Mouse (Mus musculus): ENCODE measurements around the gene Dlg2. TPM values are rescaled to one million over a fixed set of nuclear protein-coding genes. Genes with fewer than 3 reads are reported as not detected.

Dlg2 gene
- polyA plus RNA-seq, 1 experiment from 2014 or later = 3.0 TPM

DNA sequence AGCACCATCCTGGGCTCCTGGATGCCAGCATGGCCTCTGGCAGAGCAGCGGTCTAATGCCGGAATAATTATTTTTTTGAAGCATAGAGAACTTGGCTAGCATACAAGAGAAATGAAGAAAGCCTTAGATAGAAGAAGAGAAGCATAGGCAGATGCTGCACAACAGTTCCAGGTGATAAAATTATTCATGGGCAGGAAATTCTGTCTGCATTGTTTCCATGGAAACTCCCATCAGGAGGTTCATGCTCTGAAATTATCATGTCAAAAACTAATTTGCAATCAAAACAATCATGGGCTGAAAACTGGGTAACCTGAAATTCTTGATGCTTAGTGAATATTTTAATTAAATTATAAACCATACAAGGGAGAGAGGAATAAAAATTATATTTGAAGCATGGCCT lies 1624.4 kb downstream of the Dlg2 start:
- ATAC-seq (replicated peaks; ENCODE audit: low FRiP score) (no peak), DNase-seq (ENCODE audit: low spot score) (no peak)
- Histone ChIP-seq H3K27ac (ENCODE audit: low read depth, low read length) (no peak overlapping the region), H3K36me3 (ENCODE audit: control insufficient read depth, insufficient read depth, low read length) (no peaks in the 10 kb centered on the region), H3K27me3 (ENCODE audit: control insufficient read depth, insufficient read depth, low read length) (no peaks in the 10 kb centered on the region), H3K4me1 (replicated peaks; ENCODE audit: control insufficient read depth, insufficient read depth, low read length) (no peaks in the 10 kb centered on the region), H3K9ac (ENCODE audit: low read length) (no peak overlapping the region), H3K9me3 (ENCODE audit: control insufficient read depth, low read length) (no peaks in the 10 kb centered on the region), H3K4me3 (ENCODE audit: low read depth, low read length) (no peak overlapping the region), H3K4me2 (ENCODE audit: low read depth, low read length, severe bottlenecking) (no peak overlapping the region)
- WGBS = 89% methylated on average over 2 of the region's 2 CpGs

DNA sequence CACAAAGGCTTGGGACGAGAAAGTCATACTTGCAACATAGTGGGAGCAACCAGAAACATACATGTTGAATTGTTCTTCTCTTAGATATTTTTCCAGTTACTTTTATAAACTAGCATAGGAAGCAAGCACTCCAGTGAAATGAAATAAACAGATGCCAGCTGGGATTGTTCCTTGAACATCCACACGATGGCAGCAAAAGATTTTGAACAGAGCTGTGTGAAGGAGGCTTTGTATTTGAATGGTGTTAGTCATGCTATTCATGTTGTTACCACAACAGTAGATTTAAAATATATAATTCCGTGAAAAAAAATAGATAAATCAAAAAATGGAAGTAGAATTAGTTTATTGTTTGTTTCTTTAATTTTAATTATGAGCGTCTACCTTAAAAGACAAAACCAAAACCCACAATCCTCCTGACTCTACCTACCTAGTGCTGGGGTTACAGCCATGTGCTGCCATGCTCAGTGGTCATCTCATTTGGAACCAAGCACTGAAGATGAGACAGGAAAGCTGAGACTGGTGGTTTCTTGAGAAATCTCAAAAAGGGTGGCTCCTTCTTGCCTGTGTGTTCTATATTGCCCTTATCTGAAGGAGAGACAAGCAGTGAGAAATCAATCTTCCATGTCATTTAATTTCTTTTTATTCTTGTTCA lies 1626.5 kb downstream of the Dlg2 start:
- no peaks in the 10 kb centered on the region for H3K9me3 ChIP-seq (ENCODE audit: control insufficient read depth, low read length)
- no peak overlapping the region for H3K4me3 ChIP-seq (ENCODE audit: low read depth, low read length)
- H3K36me3 ChIP-seq (ENCODE audit: control insufficient read depth, insufficient read depth, low read length) = no peaks in the 10 kb centered on the region
- H3K27me3 ChIP-seq (ENCODE audit: control insufficient read depth, insufficient read depth, low read length) = no peaks in the 10 kb centered on the region
- WGBS = 19% methylated on average over 4 of the region's 4 CpGs
- H3K4me1 ChIP-seq (replicated peaks; ENCODE audit: control insufficient read depth, insufficient read depth, low read length) = no peaks in the 10 kb centered on the region
- peak; percentile 69 for DNase-seq (ENCODE audit: low spot score)
- H3K27ac ChIP-seq (ENCODE audit: low read depth, low read length) = no peak overlapping the region
- no peak overlapping the region for H3K9ac ChIP-seq (ENCODE audit: low read length)
- peak; percentile 84 for ATAC-seq (replicated peaks; ENCODE audit: low FRiP score)
- H3K4me2 ChIP-seq (ENCODE audit: low read depth, low read length, severe bottlenecking) = no peak overlapping the region

DNA sequence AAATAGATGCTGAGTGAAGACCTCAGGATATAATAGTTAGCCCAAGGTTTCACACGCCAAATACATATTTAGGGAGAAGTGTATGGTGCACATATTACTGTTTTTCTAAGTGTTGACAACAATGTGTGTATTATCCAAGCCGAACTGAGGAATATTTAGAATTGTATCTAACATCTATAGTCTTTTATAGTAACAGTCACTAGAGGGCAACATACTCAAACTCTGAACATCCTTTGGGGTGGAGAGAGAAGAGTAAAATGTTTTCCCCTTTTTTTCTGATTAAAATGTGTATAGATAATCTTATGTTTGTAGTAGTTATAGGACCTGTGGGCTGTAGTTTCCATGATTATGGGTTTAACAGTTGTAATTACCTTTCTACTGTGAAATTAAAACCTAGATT lies 1629.0 kb downstream of the Dlg2 start:
- DNase-seq (ENCODE audit: low spot score) (no peak), ATAC-seq (replicated peaks; ENCODE audit: low FRiP score) (no peak)
- Histone ChIP-seq H3K4me1 (replicated peaks; ENCODE audit: control insufficient read depth, insufficient read depth, low read length) (no peaks in the 10 kb centered on the region), H3K36me3 (ENCODE audit: control insufficient read depth, insufficient read depth, low read length) (no peaks in the 10 kb centered on the region), H3K4me2 (ENCODE audit: low read depth, low read length, severe bottlenecking) (no peak overlapping the region), H3K9ac (ENCODE audit: low read length) (no peak overlapping the region), H3K4me3 (ENCODE audit: low read depth, low read length) (no peak overlapping the region), H3K27ac (ENCODE audit: low read depth, low read length) (no peak overlapping the region), H3K27me3 (ENCODE audit: control insufficient read depth, insufficient read depth, low read length) (no peaks in the 10 kb centered on the region), H3K9me3 (ENCODE audit: control insufficient read depth, low read length) (no peaks in the 10 kb centered on the region)
- 44% methylated on average over 2 of the region's 2 CpGs for WGBS

DNA sequence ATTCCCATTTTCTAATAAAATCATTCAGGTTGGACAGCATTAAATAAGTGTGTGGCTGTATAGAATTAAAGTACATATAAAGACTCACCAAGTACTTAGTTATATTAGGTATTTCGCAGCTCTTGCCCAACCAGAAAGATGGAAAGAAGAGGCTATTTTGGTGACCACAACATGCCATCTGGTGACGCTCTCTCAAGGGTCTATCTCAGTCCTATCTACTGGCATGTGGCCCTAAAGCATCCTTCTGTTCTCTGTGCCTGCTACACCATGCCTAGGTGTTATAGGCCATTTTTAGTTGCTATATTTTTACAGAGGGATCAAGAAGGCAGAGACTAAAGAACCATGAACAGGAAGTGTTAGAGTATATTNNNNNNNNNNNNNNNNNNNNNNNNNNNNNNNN lies 1629.5 kb downstream of the Dlg2 start:
- 85% methylated on average over 2 of the region's 2 CpGs for WGBS
- ATAC-seq (replicated peaks; ENCODE audit: low FRiP score) (no peak), DNase-seq (ENCODE audit: low spot score) (no peak)
- no peak overlapping the region for H3K4me3 ChIP-seq (ENCODE audit: low read depth, low read length)
- no peaks in the 10 kb centered on the region for H3K27me3 ChIP-seq (ENCODE audit: control insufficient read depth, insufficient read depth, low read length)
- H3K9ac ChIP-seq (ENCODE audit: low read length) = no peak overlapping the region
- H3K4me2 ChIP-seq (ENCODE audit: low read depth, low read length, severe bottlenecking) = no peak overlapping the region
- H3K9me3 ChIP-seq (ENCODE audit: control insufficient read depth, low read length) = no peaks in the 10 kb centered on the region
- no peak overlapping the region for H3K27ac ChIP-seq (ENCODE audit: low read depth, low read length)
- no peaks in the 10 kb centered on the region for H3K4me1 ChIP-seq (replicated peaks; ENCODE audit: control insufficient read depth, insufficient read depth, low read length)
- H3K36me3 ChIP-seq (ENCODE audit: control insufficient read depth, insufficient read depth, low read length) = no peaks in the 10 kb centered on the region

DNA sequence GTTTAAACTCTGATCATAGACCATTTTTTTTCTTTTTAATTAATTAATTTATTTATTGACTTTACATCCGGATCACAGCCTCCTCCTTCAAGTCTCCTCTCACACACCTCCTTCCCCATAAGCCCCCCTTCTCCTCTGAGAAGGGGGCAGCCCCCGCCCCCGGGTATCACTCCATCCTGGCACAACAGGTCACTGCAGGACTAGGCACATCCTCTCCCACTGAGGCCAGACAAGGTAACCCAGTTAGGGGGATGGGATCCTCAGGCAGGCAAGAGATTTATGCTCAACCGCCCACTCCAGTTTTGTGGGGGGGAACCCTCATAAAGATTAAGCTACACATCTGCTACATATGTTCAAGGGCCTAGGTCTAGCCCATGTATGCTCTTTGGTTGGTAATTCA lies 1636.6 kb downstream of the Dlg2 start:
- H3K27me3 ChIP-seq (ENCODE audit: control insufficient read depth, insufficient read depth, low read length) = no peaks in the 10 kb centered on the region
- H3K4me2 ChIP-seq (ENCODE audit: low read depth, low read length, severe bottlenecking) = no peak overlapping the region
- DNase-seq (ENCODE audit: low spot score) (no peak), ATAC-seq (replicated peaks; ENCODE audit: low FRiP score) (no peak)
- 86% methylated on average over 4 of the region's 4 CpGs for WGBS
- H3K27ac ChIP-seq (ENCODE audit: low read depth, low read length) = no peak overlapping the region
- H3K9me3 ChIP-seq (ENCODE audit: control insufficient read depth, low read length) = no peaks in the 10 kb centered on the region
- H3K4me3 ChIP-seq (ENCODE audit: low read depth, low read length) = no peak overlapping the region
- no peak overlapping the region for H3K9ac ChIP-seq (ENCODE audit: low read length)
- no peaks in the 10 kb centered on the region for H3K4me1 ChIP-seq (replicated peaks; ENCODE audit: control insufficient read depth, insufficient read depth, low read length)
- H3K36me3 ChIP-seq (ENCODE audit: control insufficient read depth, insufficient read depth, low read length) = no peaks in the 10 kb centered on the region

DNA sequence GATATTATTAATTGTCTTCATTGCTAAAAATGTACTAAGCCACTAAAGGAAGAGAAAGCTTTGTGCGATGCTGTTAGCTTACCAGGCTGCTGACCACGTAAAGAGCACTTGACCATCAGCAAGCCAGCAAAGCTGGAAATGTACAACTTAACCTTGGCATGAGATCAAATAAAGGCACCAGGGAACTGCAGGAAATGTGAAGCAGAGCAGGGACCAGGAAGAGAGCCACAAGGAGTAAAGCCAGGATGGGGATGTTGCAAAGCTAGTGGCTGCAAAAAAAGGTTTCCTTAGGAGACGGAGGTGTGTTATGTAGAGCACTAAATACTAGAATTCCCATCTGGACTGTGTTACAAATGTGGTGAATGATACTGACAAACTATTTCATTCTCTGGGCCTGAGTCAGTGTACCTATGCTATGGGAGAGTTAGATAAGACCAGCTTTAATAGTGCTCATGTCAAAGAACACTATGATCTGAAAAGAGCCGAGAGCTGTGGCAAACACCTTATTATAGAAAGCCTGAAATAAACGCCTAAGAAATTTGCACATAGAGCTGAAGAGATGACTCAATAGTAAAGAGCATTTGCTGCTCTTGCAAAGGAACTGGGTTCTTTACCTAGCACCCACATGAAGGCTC lies 1638.9 kb downstream of the Dlg2 start:
- Histone ChIP-seq H3K27ac (ENCODE audit: low read depth, low read length) (no peak overlapping the region), H3K36me3 (ENCODE audit: control insufficient read depth, insufficient read depth, low read length) (no peaks in the 10 kb centered on the region), H3K27me3 (ENCODE audit: control insufficient read depth, insufficient read depth, low read length) (no peaks in the 10 kb centered on the region), H3K4me3 (ENCODE audit: low read depth, low read length) (no peak overlapping the region), H3K9ac (ENCODE audit: low read length) (no peak overlapping the region), H3K4me1 (replicated peaks; ENCODE audit: control insufficient read depth, insufficient read depth, low read length) (no peaks in the 10 kb centered on the region), H3K4me2 (ENCODE audit: low read depth, low read length, severe bottlenecking) (no peak overlapping the region), H3K9me3 (ENCODE audit: control insufficient read depth, low read length) (no peaks in the 10 kb centered on the region)
- 86% methylated on average over 5 of the region's 5 CpGs for WGBS
- DNase-seq (ENCODE audit: low spot score) (no peak), ATAC-seq (replicated peaks; ENCODE audit: low FRiP score) (no peak)

DNA sequence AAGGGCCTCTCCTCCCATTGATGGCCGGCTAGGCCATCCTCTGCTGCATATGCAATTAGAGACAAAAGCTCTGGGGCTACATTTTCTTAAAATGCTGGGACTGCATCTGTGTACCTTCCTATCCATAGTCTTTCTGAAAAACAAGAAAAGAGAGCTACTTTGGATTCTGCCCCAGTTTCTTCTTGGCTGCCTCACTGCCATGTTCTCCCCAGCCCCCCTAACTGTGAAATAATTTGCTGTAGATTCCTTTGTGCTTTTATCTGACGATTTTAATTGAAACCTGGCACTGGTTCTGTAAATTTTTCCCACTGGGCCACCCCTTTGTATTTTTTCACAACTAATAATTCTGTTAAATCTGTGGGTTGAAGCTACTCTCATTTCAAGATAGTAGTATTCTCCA lies 1646.8 kb downstream of the Dlg2 start:
- DNase-seq (ENCODE audit: low spot score) = no peak
- Histone ChIP-seq H3K4me1 (replicated peaks; ENCODE audit: control insufficient read depth, insufficient read depth, low read length) (no peaks in the 10 kb centered on the region), H3K9me3 (ENCODE audit: control insufficient read depth, low read length) (no peaks in the 10 kb centered on the region), H3K36me3 (ENCODE audit: control insufficient read depth, insufficient read depth, low read length) (no peaks in the 10 kb centered on the region), H3K4me3 (ENCODE audit: low read depth, low read length) (no peak overlapping the region), H3K27me3 (ENCODE audit: control insufficient read depth, insufficient read depth, low read length) (no peaks in the 10 kb centered on the region), H3K27ac (ENCODE audit: low read depth, low read length) (no peak overlapping the region), H3K4me2 (ENCODE audit: low read depth, low read length, severe bottlenecking) (no peak overlapping the region), H3K9ac (ENCODE audit: low read length) (no peak overlapping the region)
- WGBS = 60% methylated on average over 2 of the region's 2 CpGs
- no peak for ATAC-seq (replicated peaks; ENCODE audit: low FRiP score)

DNA sequence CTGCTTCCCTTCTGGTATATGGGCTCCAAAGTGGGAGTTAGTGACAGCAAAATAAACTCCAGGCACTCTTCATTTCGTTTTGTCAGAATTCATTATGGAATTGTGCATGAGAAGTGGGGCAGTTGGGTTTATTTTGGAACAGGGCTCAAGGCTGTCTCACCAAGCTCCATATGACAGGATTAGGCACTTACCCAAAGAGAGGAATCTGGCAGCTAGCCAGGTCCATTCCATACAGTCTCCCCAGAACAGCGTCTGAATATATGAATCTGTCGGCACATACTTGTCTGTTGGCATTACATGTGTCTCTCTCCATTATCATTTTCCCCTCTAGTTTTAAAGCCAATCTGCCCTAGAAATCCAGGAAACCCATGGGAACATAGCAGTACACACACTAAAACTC lies 1649.4 kb downstream of the Dlg2 start:
- no peaks in the 10 kb centered on the region for H3K36me3 ChIP-seq (ENCODE audit: control insufficient read depth, insufficient read depth, low read length)
- no peak for ATAC-seq (replicated peaks; ENCODE audit: low FRiP score)
- H3K27me3 ChIP-seq (ENCODE audit: control insufficient read depth, insufficient read depth, low read length) = no peaks in the 10 kb centered on the region
- no peak overlapping the region for H3K27ac ChIP-seq (ENCODE audit: low read depth, low read length)
- 81% methylated on average over 3 of the region's 3 CpGs for WGBS
- no peaks in the 10 kb centered on the region for H3K9me3 ChIP-seq (ENCODE audit: control insufficient read depth, low read length)
- no peaks in the 10 kb centered on the region for H3K4me1 ChIP-seq (replicated peaks; ENCODE audit: control insufficient read depth, insufficient read depth, low read length)
- no peak overlapping the region for H3K9ac ChIP-seq (ENCODE audit: low read length)
- H3K4me3 ChIP-seq (ENCODE audit: low read depth, low read length) = no peak overlapping the region
- DNase-seq (ENCODE audit: low spot score) = no peak
- H3K4me2 ChIP-seq (ENCODE audit: low read depth, low read length, severe bottlenecking) = no peak overlapping the region

DNA sequence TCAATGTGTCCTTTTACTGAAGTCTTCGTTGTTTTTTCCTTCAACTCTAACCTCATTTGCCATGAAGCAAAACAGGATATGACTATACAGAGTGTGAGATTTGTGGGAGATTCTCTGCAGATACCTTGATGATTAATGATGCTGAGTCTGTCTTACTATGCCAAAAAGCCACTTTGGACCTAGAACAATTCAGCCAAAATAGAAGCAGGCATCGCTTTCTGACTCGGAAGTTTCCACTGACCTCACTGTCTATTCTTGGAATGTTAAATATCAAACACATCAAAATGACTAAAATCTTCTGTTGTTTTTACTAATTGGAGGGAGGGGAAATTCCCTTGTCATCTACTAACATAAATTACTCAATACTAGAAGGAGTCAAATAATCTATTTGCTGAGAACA lies 1657.8 kb downstream of the Dlg2 start:
- no peaks in the 10 kb centered on the region for H3K36me3 ChIP-seq (ENCODE audit: control insufficient read depth, insufficient read depth, low read length)
- H3K9ac ChIP-seq (ENCODE audit: low read length) = no peak overlapping the region
- no peak overlapping the region for H3K4me2 ChIP-seq (ENCODE audit: low read depth, low read length, severe bottlenecking)
- H3K27ac ChIP-seq (ENCODE audit: low read depth, low read length) = no peak overlapping the region
- ATAC-seq (replicated peaks; ENCODE audit: low FRiP score) (no peak), DNase-seq (ENCODE audit: low spot score) (no peak)
- WGBS = 97% methylated on average over 3 of the region's 3 CpGs
- no peaks in the 10 kb centered on the region for H3K27me3 ChIP-seq (ENCODE audit: control insufficient read depth, insufficient read depth, low read length)
- no peaks in the 10 kb centered on the region for H3K4me1 ChIP-seq (replicated peaks; ENCODE audit: control insufficient read depth, insufficient read depth, low read length)
- no peaks in the 10 kb centered on the region for H3K9me3 ChIP-seq (ENCODE audit: control insufficient read depth, low read length)
- no peak overlapping the region for H3K4me3 ChIP-seq (ENCODE audit: low read depth, low read length)

All from forebrain, embryonic 11.5 days (tissue).